Mouse (Mus musculus) liver (tissue): ENCODE data around the gene Carns1.
A peak's percentile ranks its signal among the peaks of the same experiment; 100 is the strongest.

ENCODE experiments used
- DNase-seq: peaks from one replicate; pipeline ENCODE4 v3.0.0-alpha.2; 2020; ENCODE audit warnings: mixed read lengths

Carns1 gene

GRCm38 (mm10) chr19:4201291-4201909 is 26.1 kb upstream of the Carns1 start, which contains the start of gene Rad9a:
Gene Rad9a, minus strand, starts transcription at chr19:4201662.
- peak; percentile 95 for DNase-seq

DNA sequence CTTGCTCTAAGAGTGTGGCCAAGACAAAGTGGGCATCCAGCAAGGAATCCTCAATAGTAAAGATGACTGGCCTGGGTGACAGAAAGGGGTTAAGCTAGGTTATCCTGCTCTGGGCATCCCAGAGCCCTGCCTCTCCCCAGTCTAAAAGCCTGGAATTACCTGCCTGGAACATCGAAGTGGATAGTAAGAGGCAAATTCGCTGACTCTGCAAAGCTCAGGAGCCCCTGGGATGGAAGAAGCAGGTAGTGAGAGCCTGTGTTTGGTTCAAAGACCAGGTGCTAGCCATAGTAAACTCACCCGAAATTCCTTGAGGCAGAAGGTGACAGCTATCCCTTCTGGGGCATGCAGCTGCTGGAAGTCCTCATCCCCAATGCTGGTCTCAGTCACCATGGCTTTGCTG is 21.9 kb upstream of the Carns1 start:
- no peak for DNase-seq

- DNase-seq, result no peak
Measured at GRCm38 (mm10) chr19:4196548-4196947, 21.3 kb upstream of the Carns1 start.

DNA sequence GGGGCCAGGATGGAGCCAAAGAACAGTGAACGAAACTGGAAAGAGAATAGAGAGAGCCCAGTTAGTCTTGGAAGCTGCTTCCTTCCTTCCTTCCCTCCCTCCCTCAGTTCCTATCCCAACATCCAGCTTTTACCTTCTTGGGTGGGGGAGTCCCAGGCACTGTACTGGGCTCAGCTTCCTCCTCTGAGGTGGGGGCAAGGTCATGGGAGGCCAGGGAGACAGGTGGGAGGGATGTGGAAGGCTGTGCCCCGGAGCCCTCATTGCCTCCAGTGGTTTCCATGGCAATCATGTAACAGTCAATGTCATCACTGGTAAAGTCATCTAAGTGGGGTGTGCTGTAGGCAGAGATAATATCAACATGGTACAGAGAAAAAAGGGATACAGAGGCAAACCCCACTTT is 20.8 kb upstream of the Carns1 start:
- DNase-seq, result no peak

DNA sequence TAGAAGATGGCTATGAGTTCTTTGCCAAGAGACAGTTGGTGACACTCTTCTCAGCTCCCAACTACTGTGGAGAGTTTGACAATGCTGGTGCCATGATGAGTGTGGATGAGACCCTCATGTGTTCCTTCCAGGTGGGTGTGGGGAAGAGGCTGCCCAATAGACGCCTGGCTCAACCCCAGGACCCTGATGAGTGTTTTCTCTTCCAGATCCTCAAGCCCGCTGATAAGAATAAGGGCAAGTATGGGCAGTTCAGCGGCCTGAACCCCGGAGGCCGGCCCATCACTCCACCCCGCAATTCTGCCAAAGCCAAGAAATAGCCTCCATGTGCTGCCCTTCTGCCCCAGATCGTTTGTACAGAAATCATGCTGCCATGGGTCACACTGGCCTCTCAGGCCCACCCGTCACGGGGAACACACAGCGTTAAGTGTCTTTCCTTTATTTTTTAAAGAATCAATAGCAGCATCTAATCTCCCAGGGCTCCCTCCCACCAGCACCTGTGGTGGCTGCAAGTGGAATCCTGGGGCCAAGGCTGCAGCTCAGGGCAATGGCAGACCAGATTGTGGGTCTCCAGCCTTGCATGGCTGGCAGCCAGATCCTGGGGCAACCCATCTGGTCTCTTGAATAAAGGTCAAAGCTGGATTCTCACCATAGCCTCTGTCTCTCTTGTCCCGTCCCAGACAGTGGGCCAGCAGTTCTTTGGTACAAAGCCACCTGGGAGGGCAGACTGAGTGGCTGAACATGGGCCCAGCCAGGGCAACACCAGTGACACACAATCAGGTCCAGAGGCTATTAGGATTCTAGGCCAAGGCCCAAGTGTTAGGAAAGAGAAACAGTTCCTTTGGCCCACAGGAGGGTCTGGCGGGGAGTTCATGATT is 19.7 kb upstream of the Carns1 start:
- DNase-seq, result no peak

DNA sequence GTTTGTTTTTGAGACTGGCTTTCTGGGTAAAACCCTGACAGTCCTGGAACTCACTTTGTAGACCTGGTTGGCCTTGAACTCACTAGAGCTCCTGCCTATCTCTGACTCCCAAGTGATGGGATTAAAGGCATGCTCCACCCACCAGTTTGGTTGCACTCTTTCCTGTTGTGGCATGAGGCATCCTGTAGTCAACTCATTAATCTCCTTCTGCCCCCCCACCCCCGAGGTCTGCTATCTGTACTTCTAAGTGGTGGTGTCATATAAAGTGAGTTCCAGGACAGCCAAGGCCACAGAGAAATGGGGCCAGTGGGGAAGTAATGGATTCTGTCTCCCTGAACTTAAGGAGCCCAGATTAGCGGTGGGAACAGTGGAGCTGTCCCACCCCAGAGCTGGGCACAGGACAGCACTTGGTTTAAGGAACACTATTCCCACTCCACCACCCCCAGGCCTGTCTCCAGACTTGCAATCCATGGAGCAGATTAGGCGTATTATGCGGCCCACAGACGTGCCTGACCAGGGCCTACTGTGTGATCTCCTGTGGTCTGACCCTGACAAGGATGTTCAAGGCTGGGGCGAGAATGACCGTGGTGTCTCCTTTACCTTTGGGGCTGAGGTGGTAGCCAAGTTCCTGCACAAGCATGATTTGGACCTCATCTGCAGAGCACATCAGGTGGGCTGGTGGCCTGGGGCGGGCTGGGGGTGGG is 18.9 kb upstream of the Carns1 start:
- no peak for DNase-seq

DNA sequence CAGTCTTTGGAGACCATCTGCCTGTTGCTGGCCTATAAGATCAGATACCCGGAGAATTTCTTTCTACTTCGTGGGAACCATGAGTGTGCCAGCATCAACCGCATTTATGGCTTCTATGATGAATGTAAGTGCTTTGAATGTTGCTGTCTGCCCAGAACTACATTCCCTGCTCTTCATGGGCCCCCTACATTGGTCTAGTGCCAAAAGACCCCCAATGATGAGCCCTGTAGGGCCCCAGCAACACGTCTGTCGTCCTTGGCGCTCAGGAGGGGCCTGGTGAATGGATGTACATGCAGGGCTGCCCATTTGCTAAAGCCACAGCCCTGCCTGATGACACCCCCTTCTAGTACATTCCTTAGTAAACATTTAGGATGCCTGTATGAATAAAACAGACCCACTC is 17.9 kb upstream of the Carns1 start:
- no peak for DNase-seq

- no peak for DNase-seq
Measured at GRCm38 (mm10) chr19:4192251-4192985, 17.1 kb upstream of the Carns1 start.

GRCm38 (mm10) chr19:4191528-4192250 is 16.4 kb upstream of the Carns1 start, which contains the start of gene Ppp1ca:
Gene Ppp1ca, plus strand, starts transcription at chr19:4192065.
- peak; percentile 99 for DNase-seq

GRCm38 (mm10) chr19:4190831-4191334 is 15.6 kb upstream of the Carns1 start, which contains the start of gene Tbc1d10c:
Gene Tbc1d10c, minus strand, starts transcription at chr19:4191284.
- peak; percentile 39 for DNase-seq

GRCm38 (mm10) chr19:4189051-4189620 is 13.9 kb upstream of the Carns1 start:
- no peak for DNase-seq

- DNase-seq, result no peak
Measured at GRCm38 (mm10) chr19:4187303-4187702, 12.0 kb upstream of the Carns1 start.

GRCm38 (mm10) chr19:4184976-4185975 is 10.0 kb upstream of the Carns1 start:
- peak; percentile 42 for DNase-seq

DNA sequence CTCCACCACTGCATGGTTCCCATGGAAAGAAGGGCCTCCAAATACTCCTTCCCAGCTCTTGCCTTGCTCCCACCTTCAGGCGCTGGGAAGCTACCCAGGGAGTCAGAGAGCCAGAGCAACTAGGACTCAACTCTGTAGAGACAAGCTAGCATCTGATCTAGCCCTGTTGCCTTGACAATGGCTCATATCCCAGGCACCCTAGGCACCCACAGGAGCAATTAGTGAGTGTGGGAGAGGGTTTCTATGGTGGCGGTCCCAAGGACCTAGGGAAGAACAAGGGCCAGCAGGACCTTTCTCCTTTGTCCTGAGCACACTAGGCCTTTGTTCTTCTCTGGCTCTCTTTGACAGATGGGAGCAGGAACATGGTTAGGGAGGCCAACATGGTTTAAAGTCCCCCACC is 8.4 kb upstream of the Carns1 start:
- no peak for DNase-seq

DNA sequence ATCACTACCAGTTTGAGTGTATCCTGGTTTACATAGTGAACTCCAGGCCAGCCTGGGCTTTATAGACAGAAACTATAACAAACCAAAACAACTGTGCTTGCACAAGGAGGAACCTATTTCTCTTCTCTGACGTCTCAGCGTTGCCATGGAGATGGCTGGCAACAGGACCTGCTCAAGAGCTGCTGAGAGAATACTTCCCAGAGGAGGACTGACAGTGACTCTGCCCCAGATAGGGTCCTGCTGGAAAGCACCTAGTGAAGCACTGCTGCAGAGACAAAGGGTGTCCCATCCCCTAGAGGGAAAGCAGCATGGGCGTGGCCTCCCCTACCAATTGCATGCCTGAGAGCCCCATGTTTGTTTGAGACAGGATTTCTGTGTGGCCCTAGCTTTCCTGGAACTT is 6.6 kb upstream of the Carns1 start:
- DNase-seq, result no peak

DNA sequence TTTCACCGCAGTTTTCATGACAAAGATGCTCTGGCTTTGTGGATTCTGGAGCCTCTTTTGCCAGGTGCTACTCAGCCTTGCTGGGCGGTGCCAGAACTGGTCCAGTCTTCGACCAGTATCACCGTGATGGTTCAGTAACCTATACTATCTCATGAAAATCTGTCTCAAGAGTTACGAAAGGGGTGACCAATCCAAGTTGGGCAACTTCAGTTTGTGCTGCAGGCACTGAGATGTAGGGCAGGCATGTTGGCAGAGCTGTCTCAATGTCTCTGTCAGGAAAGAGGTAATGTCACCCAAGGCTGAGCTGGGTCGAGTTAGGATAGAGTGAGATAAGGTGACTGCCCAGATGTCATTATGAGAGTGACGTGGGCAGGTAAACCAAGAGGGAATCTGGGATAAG is 5.1 kb upstream of the Carns1 start:
- no peak for DNase-seq

GRCm38 (mm10) chr19:4172925-4173324 is 2.4 kb downstream of the Carns1 start:
- no peak for DNase-seq

DNA sequence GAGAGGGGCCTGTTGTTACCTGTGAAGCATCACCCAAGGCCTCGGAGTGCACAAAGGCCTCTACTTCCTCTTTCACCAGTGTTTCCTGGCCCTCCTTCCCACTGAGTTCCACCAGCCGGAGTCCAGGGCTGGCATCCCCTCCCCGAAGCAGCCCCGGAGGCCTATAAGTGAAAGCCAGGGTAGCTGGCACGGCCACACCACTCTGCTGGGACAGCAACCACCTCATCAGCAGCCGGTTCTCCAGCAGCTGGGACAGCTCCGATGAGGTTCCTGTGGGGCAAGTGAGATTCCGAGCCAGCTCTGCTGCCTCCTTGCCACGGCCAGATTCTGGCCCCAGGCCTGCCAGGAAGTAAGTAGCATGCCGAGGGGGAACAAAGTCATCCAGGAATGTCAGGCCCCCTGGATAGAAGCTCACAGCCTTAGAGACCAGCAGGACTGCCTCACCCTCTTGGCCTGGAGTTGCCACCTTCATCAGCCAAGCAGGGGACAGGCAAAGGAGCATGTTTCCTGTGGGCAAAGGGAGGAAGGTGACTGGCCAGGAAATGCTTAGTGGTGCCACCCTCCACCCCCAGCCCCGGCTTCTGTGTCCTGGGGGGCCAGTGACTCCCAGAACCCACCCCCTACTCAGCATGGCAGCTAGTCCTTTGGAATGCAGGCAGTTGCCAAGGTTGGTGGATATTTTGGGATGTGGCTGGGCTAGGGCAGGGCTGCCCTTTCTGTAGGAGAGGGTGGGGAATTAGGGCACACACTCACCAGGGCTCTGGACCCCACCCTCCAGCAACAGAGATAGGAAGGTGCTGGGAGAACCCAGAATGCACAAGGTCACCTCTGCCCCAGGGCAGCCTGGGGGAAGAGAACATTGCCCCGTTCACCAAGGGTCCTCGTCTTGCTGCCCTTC is 3.6 kb downstream of the Carns1 start:
- DNase-seq, result no peak
